Mouse (Mus musculus): ENCODE results near the gene Boll.

Boll gene

GRCm38 (mm10) chr1:55207561-55207960 is 155.7 kb downstream of the Boll start:
- DNase-seq (ENCODE audit: low spot score in 2 of 2), result peak in 1 of 2 experiments; percentile 10

- DNase-seq (ENCODE audit: low spot score in 2 of 2), result peak in 1 of 2 experiments; percentile 34
These were observed 157.4 kb downstream of the Boll start for GRCm38 (mm10) chr1:55205808-55206327.

- DNase-seq (ENCODE audit: low spot score in 2 of 2), result peak; percentile 57 to 74
These were observed 161.2 kb downstream of the Boll start for GRCm38 (mm10) chr1:55201850-55202752.

- DNase-seq (ENCODE audit: low spot score in 2 of 2), result no peak
These were observed 164.6 kb downstream of the Boll start for GRCm38 (mm10) chr1:55198719-55199118.
